Mouse (Mus musculus) forebrain, embryonic 14.5 days (tissue): ENCODE results near the gene Prkn. TPM values are rescaled to one million over a fixed set of nuclear protein-coding genes. Genes with fewer than 3 reads are reported as not detected.

ENCODE experiments used
- ATAC-seq: fragments of 200-750 bp; cut with Nextera tagmentation; 2 replicates; pipeline ENCODE4 v1.8.0; 2017; ENCODE audit warnings: mild to moderate bottlenecking, moderate library complexity
- DNase-seq: peaks from one replicate; pipeline ENCODE4 v3.0.0-alpha.2; 2015; ENCODE audit warnings: low spot score
- H3K27ac ChIP-seq: fragments of 300-500 bp; sonication (generic); 2 replicates; pipeline ENCODE4 v1.5.1; 2014; ENCODE audit warnings: low read depth, mild to moderate bottlenecking, control low read depth, low read length, moderate library complexity
- H3K27me3 ChIP-seq: fragments of 300-500 bp; sonication (generic); replicated peaks from 2 replicates; pipeline ENCODE4 v1.6.1; 2014; ENCODE audit warnings: low read length, control low read depth, mixed read lengths; ENCODE audit not compliant: control insufficient read depth, insufficient read depth
- H3K36me3 ChIP-seq: fragments of 300-500 bp; sonication (generic); 2 replicates; pipeline ENCODE4 v1.6.1; 2014; ENCODE audit warnings: low read length, control low read depth; ENCODE audit not compliant: control insufficient read depth, insufficient read depth
- H3K4me1 ChIP-seq: fragments of 300-500 bp; sonication (generic); 2 replicates; pipeline ENCODE4 v1.6.1; 2014; ENCODE audit warnings: antibody characterized with exemption, low read length, control low read depth; ENCODE audit not compliant: control insufficient read depth, insufficient read depth
- H3K4me2 ChIP-seq: fragments of 300-500 bp; sonication (generic); 2 replicates; pipeline ENCODE4 v1.6.1; 2014; ENCODE audit warnings: mild to moderate bottlenecking, control low read depth, low read length
- H3K4me3 ChIP-seq: fragments of 300-500 bp; sonication (generic); 2 replicates; pipeline ENCODE4 v1.5.1; 2014; ENCODE audit warnings: low read depth, low read length, control low read depth
- H3K9ac ChIP-seq: fragments of 300-500 bp; sonication (generic); 2 replicates; pipeline ENCODE4 v1.6.1; 2014; ENCODE audit warnings: mild to moderate bottlenecking, low read length, control low read depth, moderate library complexity
- H3K9me3 ChIP-seq: fragments of 300-500 bp; sonication (generic); replicated peaks from 2 replicates; pipeline ENCODE4 v1.6.1; 2016; ENCODE audit warnings: low read length, control low read depth, mixed read lengths; ENCODE audit not compliant: control insufficient read depth
- WGBS: fragments of 180-500 bp; shearing (Covaris S2); extraction: QIAGEN DNeasy Blood & Tissue Kit; methylation state at CpG from one replicate; pipeline ENCODE4 v1.1.7; 2014; 5-methylcytosine and 5-hydroxymethylcytosine counted together
- polyA plus RNA-seq: library from polyadenylated mRNA; unstranded; fragments of >200 nt; fragmentation: Nextera tagmentation; extraction: Ambion mirVana; gene quantifications from 2 replicates; pipeline ENCODE4 v1.2.1, GENCODE M21; 2014

Prkn gene
- polyA plus RNA-seq, 1 experiment from 2014 or later: 1.6 TPM

- Histone ChIP-seq H3K4me2 (peak overlapping the region; percentile 33), H3K27me3 (no peaks in the 10 kb centered on the region), H3K36me3 (no peaks in the 10 kb centered on the region), H3K4me3 (peak overlapping the region; percentile 4; the same call in 1 of the 2 replicates), H3K4me1 (0 out of 2 replicates have a peak, but pooled peaks cover 6% of the 10 kb centered on the region), H3K9ac (no peak overlapping the region), H3K9me3 (no peaks in the 10 kb centered on the region), H3K27ac (no peak overlapping the region)
- DNase-seq (peak; percentile 61), ATAC-seq (peak; percentile 58)
- 16% methylated on average over 12 of the region's 12 CpGs for WGBS
Measured at GRCm38 (mm10) chr17:11230604-11231395, 390.6 kb downstream of the Prkn start.

- Histone ChIP-seq H3K27ac (no peak overlapping the region), H3K36me3 (no peaks in the 10 kb centered on the region), H3K4me1 (0 out of 2 replicates have a peak, but pooled peaks cover 6% of the 10 kb centered on the region), H3K4me2 (no peak overlapping the region), H3K4me3 (no peak overlapping the region), H3K27me3 (no peaks in the 10 kb centered on the region), H3K9ac (no peak overlapping the region), H3K9me3 (no peaks in the 10 kb centered on the region)
- no peak for ATAC-seq
- 83% methylated on average over 1 of the region's 1 CpGs for WGBS
- no peak for DNase-seq
Measured at GRCm38 (mm10) chr17:11235273-11235672, 395.1 kb downstream of the Prkn start.

- DNase-seq (no peak), ATAC-seq (no peak)
- H3K27ac ChIP-seq: no peak overlapping the region
- H3K36me3 ChIP-seq: no peaks in the 10 kb centered on the region
- no peak overlapping the region for H3K9ac ChIP-seq
- WGBS: 89% methylated on average over 9 of the region's 9 CpGs
- H3K4me2 ChIP-seq: no peak overlapping the region
- no peaks in the 10 kb centered on the region for H3K9me3 ChIP-seq
- H3K27me3 ChIP-seq: no peaks in the 10 kb centered on the region
- H3K4me1 ChIP-seq: peaks cover 4% of the 10 kb centered on the region; the same call in 1 of the 2 replicates
- no peak overlapping the region for H3K4me3 ChIP-seq
Measured at GRCm38 (mm10) chr17:11245040-11245439, 404.9 kb downstream of the Prkn start.

- no peak overlapping the region for H3K27ac ChIP-seq
- H3K9ac ChIP-seq: no peak overlapping the region
- H3K4me1 ChIP-seq: peaks cover 4% of the 10 kb centered on the region; the same call in 1 of the 2 replicates
- no peaks in the 10 kb centered on the region for H3K27me3 ChIP-seq
- H3K4me3 ChIP-seq: no peak overlapping the region
- H3K36me3 ChIP-seq: no peaks in the 10 kb centered on the region
- ATAC-seq (no peak), DNase-seq (peak; percentile 62)
- WGBS: 23% methylated on average over 6 of the region's 6 CpGs
- no peak overlapping the region for H3K4me2 ChIP-seq
- H3K9me3 ChIP-seq: no peaks in the 10 kb centered on the region
Measured at GRCm38 (mm10) chr17:11249216-11249615, 409.0 kb downstream of the Prkn start.

GRCm38 (mm10) chr17:11260663-11261062, 420.5 kb downstream of the Prkn start:
- Histone ChIP-seq H3K27ac (no peak overlapping the region), H3K4me1 (no peaks in the 10 kb centered on the region), H3K9ac (no peak overlapping the region), H3K36me3 (no peaks in the 10 kb centered on the region), H3K4me3 (no peak overlapping the region), H3K4me2 (no peak overlapping the region), H3K9me3 (no peaks in the 10 kb centered on the region), H3K27me3 (no peaks in the 10 kb centered on the region)
- ATAC-seq: no peak
- peak; percentile 16 for DNase-seq
- 87% methylated on average over 8 of the region's 8 CpGs for WGBS

GRCm38 (mm10) chr17:11261679-11262078, 421.5 kb downstream of the Prkn start:
- no peak overlapping the region for H3K27ac ChIP-seq
- no peak overlapping the region for H3K4me3 ChIP-seq
- 90% methylated on average over 5 of the region's 5 CpGs for WGBS
- no peaks in the 10 kb centered on the region for H3K4me1 ChIP-seq
- ATAC-seq: no peak
- H3K4me2 ChIP-seq: no peak overlapping the region
- no peak for DNase-seq
- no peaks in the 10 kb centered on the region for H3K27me3 ChIP-seq
- no peaks in the 10 kb centered on the region for H3K9me3 ChIP-seq
- H3K9ac ChIP-seq: no peak overlapping the region
- H3K36me3 ChIP-seq: no peaks in the 10 kb centered on the region

- ATAC-seq: no peak
- H3K9ac ChIP-seq: no peak overlapping the region
- H3K36me3 ChIP-seq: no peaks in the 10 kb centered on the region
- H3K27ac ChIP-seq: no peak overlapping the region
- no peaks in the 10 kb centered on the region for H3K4me1 ChIP-seq
- H3K4me2 ChIP-seq: no peak overlapping the region
- no peaks in the 10 kb centered on the region for H3K9me3 ChIP-seq
- H3K4me3 ChIP-seq: no peak overlapping the region
- 86% methylated on average over 4 of the region's 4 CpGs for WGBS
- no peaks in the 10 kb centered on the region for H3K27me3 ChIP-seq
- DNase-seq: no peak
Measured at GRCm38 (mm10) chr17:11267951-11268350, 427.8 kb downstream of the Prkn start.

GRCm38 (mm10) chr17:11270179-11270578, 430.0 kb downstream of the Prkn start:
- H3K9me3 ChIP-seq: no peaks in the 10 kb centered on the region
- no peaks in the 10 kb centered on the region for H3K27me3 ChIP-seq
- H3K4me2 ChIP-seq: no peak overlapping the region
- H3K9ac ChIP-seq: no peak overlapping the region
- H3K4me1 ChIP-seq: no peaks in the 10 kb centered on the region
- 85% methylated on average over 4 of the region's 4 CpGs for WGBS
- H3K27ac ChIP-seq: no peak overlapping the region
- H3K4me3 ChIP-seq: no peak overlapping the region
- ATAC-seq: no peak
- H3K36me3 ChIP-seq: no peaks in the 10 kb centered on the region
- no peak for DNase-seq

GRCm38 (mm10) chr17:11271876-11272275, 431.7 kb downstream of the Prkn start:
- no peak overlapping the region for H3K27ac ChIP-seq
- no peak overlapping the region for H3K4me2 ChIP-seq
- no peaks in the 10 kb centered on the region for H3K4me1 ChIP-seq
- no peaks in the 10 kb centered on the region for H3K36me3 ChIP-seq
- no peaks in the 10 kb centered on the region for H3K27me3 ChIP-seq
- no peaks in the 10 kb centered on the region for H3K9me3 ChIP-seq
- no peak overlapping the region for H3K4me3 ChIP-seq
- DNase-seq (peak; percentile 37), ATAC-seq (no peak)
- no peak overlapping the region for H3K9ac ChIP-seq
